In the genomic region with DNA sequence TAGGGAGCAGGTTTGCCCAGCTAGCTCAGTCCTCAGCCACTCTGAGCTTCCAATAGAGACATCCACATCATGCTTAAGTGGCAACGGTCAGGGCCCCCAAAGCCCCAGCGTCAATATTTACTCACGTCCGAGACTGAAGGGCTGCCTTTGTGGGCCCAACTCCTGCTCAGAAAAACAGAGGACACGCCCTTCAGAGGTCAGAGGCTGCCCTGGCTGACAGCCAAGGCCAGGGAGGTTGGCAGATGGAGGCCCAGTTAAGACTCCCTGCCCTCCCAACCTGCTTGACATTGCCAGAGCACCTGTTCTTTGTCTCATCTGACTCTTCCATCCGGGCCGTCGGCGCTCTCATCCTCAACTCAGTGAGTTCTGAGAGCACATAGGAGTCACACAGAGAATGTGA, we compare ENCODE assay signal across 13 mouse cellular contexts. TPM values are rescaled to one million over a fixed set of nuclear protein-coding genes. Genes with fewer than 3 reads are reported as not detected.
DNase-seq lines count a peak whose midpoint lies in the region; ATAC-seq and TF ChIP-seq lines count a peak whose summit lies in the region.
"Had no signal": no experiment of that assay in that cellular context is flagged by ENCODE, and none has a peak within 500 bp of the region (broad histone marks: within the 10 kb centered on the region; RNA-seq: fewer than 3 reads in every experiment).

No protein-coding gene starts in this region.

- H3K9me3 ChIP-seq in embryonic facial prominence, embryonic 10.5 days = no peaks in the 10 kb centered on the region
- H3K9me3 ChIP-seq: forebrain, embryonic 13.5 days had no signal

- TF ChIP-seq POLR2A in liver, adult 2 months (IDR thresholded peaks at IDR 0.05; ENCODE audit: extremely low read depth, insufficient read depth, low read length) = no peak

- H3K4me1 ChIP-seq in liver, adult 2 months (ENCODE audit: control insufficient read depth, insufficient read depth, low read length) = no peaks in the 10 kb centered on the region
- H3K4me1 ChIP-seq in embryonic facial prominence, embryonic 10.5 days = peaks cover 6% of the 10 kb centered on the region; the same call in 1 of the 2 replicates

- no peaks in the 10 kb centered on the region for H3K79me2 ChIP-seq in liver, adult 2 months (ENCODE audit: control insufficient read depth, insufficient read depth, low read length)

- H3K27ac ChIP-seq in liver, adult 2 months (replicated peaks; ENCODE audit: insufficient read depth, low read depth, low read length) = no peak overlapping the region
- no peak overlapping the region for H3K27ac ChIP-seq in embryonic facial prominence, embryonic 10.5 days (replicated peaks)
- H3K27ac ChIP-seq: forebrain, embryonic 13.5 days had no signal

- DNase-seq in lung, adult 18-20 months = peak; percentile 61 to 71
- DNase-seq in lung, postnatal 10 days = no peak
- peak; percentile 60 for DNase-seq in cerebellum, adult 8-10 months
- DNase-seq in liver, adult 2 months (ENCODE audit: extremely low read depth, low read depth, low spot score) = peak; percentile 12
- DNase-seq in kidney, postnatal 25 days = no peak
- DNase-seq in urinary bladder, adult 2 months (ENCODE audit: low spot score) = no peak
- DNase-seq in embryonic facial prominence, embryonic 10.5 days (ENCODE audit: low spot score) = no peak
- DNase-seq: adrenal gland, postnatal 10 days; heart, postnatal 4 days; kidney, adult 9 months; right cerebral cortex, postnatal 25 days had no signal

- 31% methylated on average over 9 of the region's 9 CpGs for WGBS in liver, adult 2 months
- 73% methylated on average over 9 of the region's 9 CpGs for WGBS in embryonic facial prominence, embryonic 10.5 days

- no peaks in the 10 kb centered on the region for H3K27me3 ChIP-seq in liver, adult 2 months (ENCODE audit: control insufficient read depth, insufficient read depth, low read length)
- peaks cover 23% of the 10 kb centered on the region for H3K27me3 ChIP-seq in embryonic facial prominence, embryonic 10.5 days (replicated peaks; ENCODE audit: low read depth, poor library complexity, severe bottlenecking)

- no peak for TF ChIP-seq CTCF in liver, adult 2 months (IDR thresholded peaks at IDR 0.05; ENCODE audit: low read depth, low read length)

- ATAC-seq in megakaryocyte-erythroid progenitor cell, adult 5-6 weeks (replicated peaks; ENCODE audit: low FRiP score, low TSS enrichment, poor library complexity, severe bottlenecking) = peak; percentile 53
- ATAC-seq: forebrain, embryonic 13.5 days had no signal

- no peak overlapping the region for H3K9ac ChIP-seq in liver, adult 2 months (ENCODE audit: low read depth, low read length)
- H3K9ac ChIP-seq: forebrain, embryonic 13.5 days had no signal

- no peaks in the 10 kb centered on the region for H3K36me3 ChIP-seq in liver, adult 2 months (ENCODE audit: control insufficient read depth, insufficient read depth, low read length)
- H3K36me3 ChIP-seq in embryonic facial prominence, embryonic 10.5 days (replicated peaks) = no peaks in the 10 kb centered on the region

- H3K4me3 ChIP-seq in liver, adult 2 months (ENCODE audit: insufficient read depth, low read depth, low read length) = no peak overlapping the region
- H3K4me3 ChIP-seq in embryonic facial prominence, embryonic 10.5 days = no peak overlapping the region
- H3K4me3 ChIP-seq: forebrain, embryonic 13.5 days had no signal

RNA-seq across cellular contexts. Expression of gene Trp73, which starts 21.2 kb away (rescaled TPM):
- under 0.01 TPM in 1 of 2 replicates, not detected in the other for total RNA-seq in liver, adult 2 months (2014; rRNA removed)
- polyA plus RNA-seq in liver, adult 2 months (2012; rRNA removed) = not detected in 2 replicates
- total RNA-seq in megakaryocyte-erythroid progenitor cell, adult 5-6 weeks (2014; fragmentation: Nextera tagmentation) = not detected in 2 replicates
- not detected in 2 replicates for total RNA-seq in megakaryocyte-erythroid progenitor cell, adult 5-6 weeks (2017)
- polyA plus RNA-seq in urinary bladder, adult 2 months (2012; rRNA removed) = 0.03 TPM in 1 of 2 replicates, not detected in the other
- 0.59 and 0.97 TPM in 2 replicates for polyA plus RNA-seq in embryonic facial prominence, embryonic 10.5 days (2016; fragmentation: Nextera tagmentation; extraction: Ambion mirVana)
- total RNA-seq: heart, postnatal 4 days had no signal

RNA-seq across cellular contexts. Expression of gene Wrap73, which starts 23.4 kb away (rescaled TPM):
- total RNA-seq in liver, adult 2 months (2014; rRNA removed) = 9.3 and 10.3 TPM in 2 replicates
- polyA plus RNA-seq in liver, adult 2 months (2012; rRNA removed) = 22.4 and 25.3 TPM in 2 replicates
- total RNA-seq in megakaryocyte-erythroid progenitor cell, adult 5-6 weeks (2014; fragmentation: Nextera tagmentation) = 23.3 and 29.7 TPM in 2 replicates
- total RNA-seq in megakaryocyte-erythroid progenitor cell, adult 5-6 weeks (2017) = 8.9 and 10.9 TPM in 2 replicates
- 12.1 and 13.2 TPM in 2 replicates for polyA plus RNA-seq in urinary bladder, adult 2 months (2012; rRNA removed)
- 45.5 and 50.1 TPM in 2 replicates for polyA plus RNA-seq in embryonic facial prominence, embryonic 10.5 days (2016; fragmentation: Nextera tagmentation; extraction: Ambion mirVana)

RNA-seq across cellular contexts. Expression of gene Tprgl, which starts 41.7 kb away (rescaled TPM):
- total RNA-seq in liver, adult 2 months (2014; rRNA removed) = 50.9 and 56.2 TPM in 2 replicates
- polyA plus RNA-seq in liver, adult 2 months (2012; rRNA removed) = 78.7 and 79.8 TPM in 2 replicates
- 67.6 and 82.8 TPM in 2 replicates for total RNA-seq in megakaryocyte-erythroid progenitor cell, adult 5-6 weeks (2014; fragmentation: Nextera tagmentation)
- total RNA-seq in megakaryocyte-erythroid progenitor cell, adult 5-6 weeks (2017) = 39.9 and 49.6 TPM in 2 replicates
- polyA plus RNA-seq in urinary bladder, adult 2 months (2012; rRNA removed) = 164 and 166 TPM in 2 replicates
- polyA plus RNA-seq in embryonic facial prominence, embryonic 10.5 days (2016; fragmentation: Nextera tagmentation; extraction: Ambion mirVana) = 108 and 115 TPM in 2 replicates

RNA-seq across cellular contexts. Expression of gene Megf6, which starts 51.7 kb away (rescaled TPM):
- 0.28 and 1.1 TPM in 2 replicates for total RNA-seq in liver, adult 2 months (2014; rRNA removed)
- 0.86 and 1.4 TPM in 2 replicates for polyA plus RNA-seq in liver, adult 2 months (2012; rRNA removed)
- total RNA-seq in megakaryocyte-erythroid progenitor cell, adult 5-6 weeks (2014; fragmentation: Nextera tagmentation) = 0.22 and 0.37 TPM in 2 replicates
- total RNA-seq in megakaryocyte-erythroid progenitor cell, adult 5-6 weeks (2017) = 0.38 TPM in 1 of 2 replicates, not detected in the other
- polyA plus RNA-seq in urinary bladder, adult 2 months (2012; rRNA removed) = 7.6 and 11.1 TPM in 2 replicates
- 37.9 and 38.7 TPM in 2 replicates for polyA plus RNA-seq in embryonic facial prominence, embryonic 10.5 days (2016; fragmentation: Nextera tagmentation; extraction: Ambion mirVana)

Comparison
In these comparisons a context has a peak if more than half of its experiments do, and no peak if none do; other contexts are left out.
1. DNase-seq: peak in lung, adult 18-20 months (2 of 2), cerebellum, adult 8-10 months (single experiment) and liver, adult 2 months (single experiment); none in lung, postnatal 10 days (single experiment), kidney, postnatal 25 days (0 of 2), urinary bladder, adult 2 months (single experiment) and embryonic facial prominence, embryonic 10.5 days (single experiment).